Mouse (Mus musculus): Measurements from ENCODE around the gene Nutm1.

Gene Nutm1

DNA sequence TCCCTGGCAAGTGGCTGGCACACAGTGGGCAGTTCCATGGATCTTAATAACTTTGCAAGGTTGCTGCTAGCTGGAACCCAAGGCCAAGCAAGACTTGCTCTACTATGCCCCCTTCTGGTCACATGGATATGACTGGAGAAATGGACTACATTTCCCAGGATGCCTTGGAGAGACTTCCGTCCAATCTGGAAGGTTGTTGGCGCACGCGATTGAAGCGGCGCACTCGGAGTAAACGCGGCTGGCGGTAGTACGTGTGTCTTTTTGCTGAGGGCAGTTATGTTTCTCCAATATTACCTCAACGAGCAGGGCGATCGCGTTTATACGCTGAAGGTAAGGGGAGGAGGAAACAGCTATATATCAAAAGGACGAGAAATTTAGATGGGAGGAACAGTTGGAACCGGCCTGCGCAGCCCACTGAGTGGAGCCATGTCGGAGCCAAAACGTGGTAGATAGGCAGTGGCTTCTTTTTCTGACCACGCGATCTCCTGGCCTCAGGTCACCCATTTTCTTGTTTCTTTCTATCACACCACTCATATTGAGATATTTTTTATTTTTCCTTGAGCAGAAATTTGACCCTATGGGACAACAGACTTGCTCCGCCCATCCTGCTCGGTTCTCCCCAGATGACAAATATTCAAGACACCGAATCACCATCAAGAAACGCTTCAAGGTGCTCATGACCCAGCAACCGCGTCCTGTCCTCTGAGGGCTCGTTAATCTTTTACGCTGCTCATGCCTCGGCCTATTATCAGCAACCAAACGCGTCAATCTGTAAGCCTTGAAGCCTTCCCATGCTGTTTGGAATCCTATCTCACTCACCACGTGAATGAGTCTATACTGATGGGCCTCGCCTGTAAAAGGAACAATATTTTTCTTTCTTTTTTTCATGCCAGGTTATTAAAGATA, 2.9 kb upstream of the Nutm1 start, which contains the start of gene Nop10:
Nop10 (plus strand) TSS at position 179 of the 906 bp plus-strand sequence.
- peak; percentile 98 for DNase-seq

DNA sequence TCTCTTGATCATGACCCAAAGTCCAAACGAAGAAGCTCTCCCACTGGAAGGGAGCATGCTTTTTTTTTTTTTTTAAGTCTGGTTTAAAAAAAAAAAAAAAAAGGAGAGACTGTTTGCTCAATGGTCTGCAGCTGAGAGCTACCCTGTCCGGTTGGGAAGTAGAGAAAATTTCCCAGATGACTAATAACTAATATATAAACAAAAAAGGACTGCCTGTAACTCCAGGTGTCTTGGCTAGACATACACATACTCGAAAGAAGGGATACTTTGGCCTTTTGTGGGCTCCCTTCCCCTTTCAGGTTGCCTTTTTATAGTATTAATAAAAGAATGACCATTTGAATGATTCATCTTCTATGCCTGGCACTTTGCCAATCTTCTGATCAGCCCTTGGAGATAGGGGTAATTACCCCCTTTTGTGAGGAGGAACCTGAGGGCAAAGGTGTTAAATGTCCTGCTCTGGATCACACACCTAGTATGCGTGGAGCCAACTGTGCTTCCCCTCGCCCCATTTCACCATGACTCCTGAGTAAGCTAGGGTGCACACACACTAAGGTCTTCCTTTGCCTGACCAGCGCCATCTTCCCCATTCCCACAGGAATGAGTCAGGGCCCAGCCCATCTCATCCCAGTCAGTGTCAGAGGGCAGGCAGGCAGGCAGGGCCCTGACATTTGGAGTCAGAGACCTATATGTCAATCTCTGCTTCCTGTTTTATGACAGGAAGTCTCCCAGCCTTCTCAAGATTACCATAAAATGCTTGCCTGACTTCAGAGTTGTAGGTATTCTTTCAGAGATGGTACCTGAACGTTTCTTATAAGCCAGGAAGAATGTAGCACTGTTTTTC, 4.2 kb downstream of the Nutm1 start:
- peak; percentile 62 for DNase-seq

GRCm38 (mm10) chr2:112249780-112250453, 9.2 kb downstream of the Nutm1 start:
- no peak for DNase-seq

- peak; percentile 70 for DNase-seq
These were observed 11.8 kb downstream of the Nutm1 start for GRCm38 (mm10) chr2:112247323-112247722.

DNA sequence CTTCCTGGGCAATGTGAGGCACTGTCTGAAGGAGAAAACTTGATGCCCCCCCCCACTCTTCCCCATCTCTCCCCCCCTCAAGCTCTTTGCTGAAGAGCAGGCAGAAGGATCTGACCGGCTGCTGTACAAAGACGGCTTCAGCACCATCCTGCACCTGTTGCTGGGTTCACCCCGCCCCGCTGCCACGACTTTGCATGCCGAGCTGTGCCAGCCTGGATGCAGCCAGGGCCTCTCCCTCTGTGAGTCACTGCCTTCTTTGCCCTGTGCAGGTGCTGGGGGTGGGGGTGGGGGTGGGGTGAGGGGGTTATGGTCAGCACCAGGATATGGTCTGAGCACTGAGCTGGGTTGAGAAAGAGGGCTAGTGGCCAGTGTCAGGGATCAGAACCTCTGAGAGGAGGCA, 12.9 kb downstream of the Nutm1 start:
- peak; percentile 80 for DNase-seq

DNA sequence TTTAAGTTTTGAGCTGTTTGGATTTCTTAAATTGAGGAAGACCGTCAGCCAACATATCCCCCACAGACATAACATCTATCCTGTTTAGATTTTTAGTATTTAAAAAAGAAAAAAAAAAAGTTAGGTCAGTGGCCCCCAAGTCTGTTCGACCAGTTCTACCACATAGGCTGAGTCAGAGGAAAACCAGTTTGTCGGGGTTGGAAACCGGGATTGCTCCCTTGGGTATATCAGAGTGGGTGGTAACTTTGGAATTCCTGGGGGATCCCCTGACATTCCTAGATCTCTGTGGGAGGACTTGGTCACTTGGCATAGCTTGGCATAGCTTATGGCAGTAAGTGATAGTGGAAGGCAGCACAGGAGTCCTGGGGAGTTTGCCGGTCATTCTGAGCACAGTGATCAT, 13.8 kb downstream of the Nutm1 start:
- DNase-seq: no peak

GRCm38 (mm10) chr2:112241787-112242186, 17.3 kb downstream of the Nutm1 start:
- DNase-seq: peak; percentile 81

- DNase-seq: peak; percentile 92
These were observed 19.0 kb downstream of the Nutm1 start for GRCm38 (mm10) chr2:112239935-112240721.

- DNase-seq: peak; percentile 99
These were observed 19.7 kb downstream of the Nutm1 start, which contains the start of gene Lpcat4 for GRCm38 (mm10) chr2:112239212-112239934. TSS of gene Lpcat4 (plus strand) at chr2:112239468.

GRCm38 (mm10) chr2:112238006-112238405, 21.1 kb downstream of the Nutm1 start:
- DNase-seq: peak; percentile 46

- DNase-seq: peak; percentile 50
These were observed 22.5 kb downstream of the Nutm1 start for GRCm38 (mm10) chr2:112236620-112237019.

DNA sequence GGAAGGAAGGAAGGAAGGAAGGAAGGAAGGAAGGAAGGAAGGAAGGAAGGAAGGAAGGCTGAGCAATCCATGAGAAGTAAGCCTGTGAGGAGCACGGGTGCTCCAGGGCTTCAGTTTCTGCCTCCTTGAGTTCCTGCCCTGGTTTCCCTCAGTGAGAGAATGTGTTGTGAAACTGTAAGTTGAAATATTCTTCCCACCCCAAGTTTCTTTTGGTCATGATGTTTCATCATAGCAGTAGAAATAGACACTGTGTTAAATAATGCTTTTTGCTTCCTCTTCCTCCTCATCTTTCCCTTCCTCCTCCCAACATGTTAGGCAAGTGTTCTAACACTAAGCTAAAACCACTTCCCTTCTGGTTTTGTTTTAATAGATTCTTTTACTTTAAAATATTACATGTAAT, 26.5 kb downstream of the Nutm1 start:
- peak; percentile 51 for DNase-seq

GRCm38 (mm10) chr2:112224356-112224755, 34.7 kb downstream of the Nutm1 start:
- DNase-seq: no peak

GRCm38 (mm10) chr2:112222607-112223006, 36.5 kb downstream of the Nutm1 start:
- DNase-seq: no peak

DNA sequence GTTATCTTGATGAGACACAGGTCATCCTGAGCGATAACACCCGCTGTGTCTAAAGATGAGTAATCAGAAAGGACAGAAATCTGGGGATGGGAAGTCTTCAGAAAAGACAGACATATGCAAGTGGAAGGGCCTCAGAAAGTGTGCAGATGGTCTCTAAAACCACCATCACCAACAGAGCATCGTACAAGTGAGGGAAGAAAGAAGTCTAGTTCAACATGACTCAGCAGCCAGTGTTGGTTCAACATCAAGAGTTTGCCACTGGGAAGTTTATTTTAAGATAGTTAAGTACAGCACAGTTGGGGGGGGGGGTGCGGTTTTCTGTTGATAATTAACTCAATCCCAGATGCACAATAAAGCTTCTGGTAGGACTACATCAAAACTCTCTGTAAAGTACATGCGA, 38.2 kb downstream of the Nutm1 start:
- DNase-seq: no peak

DNA sequence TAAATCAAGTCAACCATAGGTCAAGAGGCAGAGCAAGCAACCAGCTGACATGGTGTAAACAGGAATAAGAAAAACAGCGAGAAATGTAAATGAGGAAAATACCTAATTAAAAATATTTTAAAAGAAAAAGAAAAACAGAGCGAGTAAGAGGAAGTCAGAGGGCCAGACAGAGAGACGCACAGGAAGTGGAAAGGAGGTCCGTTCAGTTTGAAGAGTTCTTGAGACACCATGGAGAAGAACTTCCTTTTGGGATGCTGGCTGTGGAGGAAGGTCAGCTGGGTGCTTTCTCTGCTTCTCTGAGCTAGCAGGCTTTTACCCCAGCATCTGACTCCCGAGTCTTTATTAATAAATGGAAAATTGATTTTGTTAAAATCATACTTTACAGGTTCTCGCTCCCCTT, 41.5 kb downstream of the Nutm1 start:
- DNase-seq: no peak

DNA sequence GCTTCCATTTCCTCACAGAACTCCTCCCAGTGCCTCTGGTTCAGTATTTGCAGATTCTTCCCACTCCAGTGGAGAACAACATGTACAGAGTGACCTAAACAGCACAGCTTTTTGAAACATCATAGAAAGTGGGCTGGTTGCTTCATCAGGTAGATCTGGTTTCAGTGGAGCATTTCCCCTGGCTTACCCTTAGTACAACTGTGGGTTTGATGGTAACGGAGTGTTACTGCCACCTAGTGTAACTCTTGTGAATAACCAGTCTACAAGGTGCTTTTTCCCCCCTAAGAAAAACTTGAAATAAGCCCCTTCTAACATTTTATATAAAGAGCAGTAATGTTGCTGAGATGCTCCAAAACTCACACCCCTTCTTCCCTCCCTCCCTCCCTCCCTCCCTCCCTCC, 43.1 kb downstream of the Nutm1 start:
- DNase-seq: no peak

GRCm38 (mm10) chr2:112210699-112211098, 48.4 kb downstream of the Nutm1 start:
- DNase-seq: no peak

DNA sequence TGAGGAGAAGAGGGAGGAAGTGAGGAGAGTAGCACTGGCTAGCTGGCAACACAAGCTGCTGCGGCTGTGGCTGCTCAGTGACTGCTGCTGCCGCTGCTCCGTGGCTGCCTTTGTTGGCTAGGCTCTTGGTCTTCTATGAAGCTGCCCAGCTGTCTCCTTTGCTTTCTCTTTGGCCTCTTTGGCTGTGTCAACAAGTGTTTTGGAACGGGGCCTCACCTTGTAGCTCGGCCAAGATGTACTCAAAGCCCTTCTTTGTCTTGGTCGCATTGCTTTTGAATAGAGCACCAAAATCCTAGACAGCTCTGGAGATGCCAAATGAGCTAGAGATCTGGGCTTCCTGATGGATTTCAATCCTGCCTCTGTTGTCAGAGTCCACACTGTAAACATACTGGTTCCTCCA, 48.9 kb downstream of the Nutm1 start:
- DNase-seq: peak; percentile 97

DNA sequence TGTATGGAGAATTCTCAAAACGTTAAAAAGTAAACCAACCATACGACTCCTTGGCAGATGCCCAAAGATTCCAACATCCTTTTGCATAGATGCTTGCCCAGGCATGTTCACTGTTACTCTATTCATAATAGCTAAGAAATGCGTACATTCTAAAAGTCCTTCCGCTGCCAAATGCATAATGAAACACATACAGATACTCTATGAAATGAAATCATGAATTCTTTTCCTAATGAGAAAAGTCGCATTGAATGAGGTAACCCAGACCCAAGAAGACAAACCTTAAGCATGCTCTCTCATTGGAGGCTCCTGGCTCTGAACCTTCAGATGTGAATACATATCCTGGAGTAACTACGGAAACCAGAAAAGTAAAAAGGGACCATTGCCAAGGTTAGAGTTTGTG, 56.0 kb downstream of the Nutm1 start:
- DNase-seq: no peak

Measured in heart, adult 11 months (tissue).